Mouse (Mus musculus) heart, adult 2 months (tissue): Measurements from ENCODE around the gene Sppl2a.

Source experiments
- CTCF ChIP-seq: fragments of 200-600 bp; IDR thresholded peaks from 2 replicates; pipeline ENCODE4 v1.8.1; 2022; ENCODE audit warnings: antibody characterized with exemption, mild to moderate bottlenecking, moderate library complexity
- EP300 ChIP-seq: fragments of 200-500 bp; IDR thresholded peaks from 2 replicates; pipeline ENCODE4 v1.6.1; 2011; ENCODE audit warnings: low read depth, low read length, control low read depth; ENCODE audit not compliant: insufficient read depth

DNA sequence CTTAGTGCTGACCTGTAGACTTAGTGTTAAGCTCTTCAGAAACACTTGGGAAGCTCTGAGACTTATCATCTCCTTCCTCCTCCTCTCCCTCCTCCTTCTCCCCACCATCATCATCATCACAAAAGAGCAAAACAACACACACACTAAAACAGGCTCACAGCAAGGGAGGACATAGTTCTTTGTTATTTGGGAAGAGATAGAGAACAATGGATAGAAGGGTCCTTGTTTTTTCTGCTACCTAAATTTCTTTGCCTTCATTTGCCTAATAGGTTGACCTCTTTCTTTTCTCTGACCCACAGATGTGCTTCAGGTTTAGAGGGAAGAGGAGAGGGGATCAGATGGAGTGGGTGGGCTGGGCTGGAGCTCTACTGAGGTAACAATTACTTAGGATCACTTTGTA lies 14.6 kb upstream of the Sppl2a start:
- no peak for TF ChIP-seq EP300
- no peak for TF ChIP-seq CTCF
